Mouse (Mus musculus) megakaryocyte-erythroid progenitor cell, adult 5-6 weeks (primary cell): ENCODE data around the gene Ift122. TPM values are rescaled to one million over a fixed set of nuclear protein-coding genes. Genes with fewer than 3 reads are reported as not detected.

ENCODE experiments used
- ATAC-seq: replicated peaks from 2 replicates; pipeline ENCODE4 v1.8.0; 2016; ENCODE audit warnings: mild to moderate bottlenecking, inconsistent platforms; ENCODE audit not compliant: severe bottlenecking, poor library complexity, low FRiP score, low TSS enrichment
- total RNA-seq, 2 experiments: library from RNA; stranded (forward) in 1 of 2; stranded (reverse) in 1 of 2; fragments of 200-1000, 215-1000 nt in 1 of 2; fragments of >200 nt in 1 of 2; fragmentation: Nextera tagmentation in 1 of 2; gene quantifications; 2 replicates each; pipeline ENCODE4 v1.2.3; 2014 to 2017

Ift122 gene
- total RNA-seq, 2 experiments from 2014 or later = 1.8 to 2.3 TPM

DNA sequence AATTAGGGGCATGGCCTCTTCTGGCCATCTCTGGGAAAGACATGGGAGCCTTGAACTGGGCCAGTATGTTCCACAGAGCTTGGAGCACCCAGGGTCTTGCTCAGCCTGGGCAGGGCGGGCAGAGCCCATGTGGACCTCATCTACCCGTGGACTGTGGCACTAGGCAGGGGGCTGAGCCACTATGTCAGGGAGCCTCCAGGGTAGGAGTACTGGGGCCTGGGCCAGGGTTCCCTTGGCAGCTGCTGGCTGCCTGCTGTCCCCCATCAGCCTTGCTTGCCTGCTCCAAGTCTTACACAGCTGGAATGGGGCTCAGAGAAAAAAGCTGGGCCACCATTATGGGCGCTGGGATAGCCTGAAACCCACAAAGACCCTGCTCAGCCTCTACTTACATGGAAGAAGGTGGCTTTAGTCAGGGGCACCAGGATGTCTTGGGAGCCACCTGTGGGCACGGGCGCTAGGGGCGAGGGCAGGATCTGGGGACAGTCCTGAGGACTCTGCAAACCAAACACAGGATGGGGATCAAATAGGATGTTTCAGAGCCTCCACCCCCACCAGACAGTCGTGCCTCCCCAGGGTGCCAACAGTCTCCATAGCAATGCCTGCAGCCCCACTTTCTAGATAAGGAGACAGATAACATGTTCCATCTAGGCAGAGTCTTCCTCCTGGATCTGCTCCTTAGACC lies 119.0 kb downstream of the Ift122 start:
- no peak for ATAC-seq

DNA sequence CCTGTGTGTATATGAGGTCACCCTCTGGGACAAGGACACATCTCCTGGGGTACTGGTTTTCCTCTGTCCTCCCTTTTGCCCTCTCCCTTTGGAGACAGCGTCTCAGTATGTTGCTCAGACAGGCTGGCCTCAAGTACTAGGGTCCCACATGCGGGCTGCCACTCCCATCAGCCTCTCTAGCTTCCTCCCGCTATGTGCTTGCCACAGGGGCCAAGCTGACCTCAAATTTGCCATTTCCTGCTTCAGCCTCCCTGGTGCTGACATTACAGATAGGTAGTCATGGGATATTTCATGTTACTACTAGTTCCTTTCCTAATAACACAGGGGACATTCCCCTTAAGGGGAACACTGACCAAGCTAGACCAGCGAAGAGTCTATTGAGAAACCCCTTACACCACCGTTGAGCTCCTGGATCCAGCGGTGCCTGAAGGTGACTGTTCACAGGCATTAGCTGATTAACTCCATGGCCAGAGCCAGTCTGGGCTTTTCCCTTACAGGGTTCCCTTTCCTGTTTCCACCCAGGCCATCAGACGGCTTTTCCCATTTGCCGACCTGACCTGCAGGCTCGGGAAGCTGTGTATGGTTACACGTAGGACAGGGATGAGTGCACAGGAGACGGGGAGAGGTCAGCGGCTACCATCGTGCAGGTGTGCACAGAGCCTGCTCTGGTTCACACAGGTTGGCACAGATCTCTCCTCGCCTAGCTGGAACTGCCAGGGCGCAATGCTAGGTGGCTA lies 120.0 kb downstream of the Ift122 start:
- no peak for ATAC-seq

DNA sequence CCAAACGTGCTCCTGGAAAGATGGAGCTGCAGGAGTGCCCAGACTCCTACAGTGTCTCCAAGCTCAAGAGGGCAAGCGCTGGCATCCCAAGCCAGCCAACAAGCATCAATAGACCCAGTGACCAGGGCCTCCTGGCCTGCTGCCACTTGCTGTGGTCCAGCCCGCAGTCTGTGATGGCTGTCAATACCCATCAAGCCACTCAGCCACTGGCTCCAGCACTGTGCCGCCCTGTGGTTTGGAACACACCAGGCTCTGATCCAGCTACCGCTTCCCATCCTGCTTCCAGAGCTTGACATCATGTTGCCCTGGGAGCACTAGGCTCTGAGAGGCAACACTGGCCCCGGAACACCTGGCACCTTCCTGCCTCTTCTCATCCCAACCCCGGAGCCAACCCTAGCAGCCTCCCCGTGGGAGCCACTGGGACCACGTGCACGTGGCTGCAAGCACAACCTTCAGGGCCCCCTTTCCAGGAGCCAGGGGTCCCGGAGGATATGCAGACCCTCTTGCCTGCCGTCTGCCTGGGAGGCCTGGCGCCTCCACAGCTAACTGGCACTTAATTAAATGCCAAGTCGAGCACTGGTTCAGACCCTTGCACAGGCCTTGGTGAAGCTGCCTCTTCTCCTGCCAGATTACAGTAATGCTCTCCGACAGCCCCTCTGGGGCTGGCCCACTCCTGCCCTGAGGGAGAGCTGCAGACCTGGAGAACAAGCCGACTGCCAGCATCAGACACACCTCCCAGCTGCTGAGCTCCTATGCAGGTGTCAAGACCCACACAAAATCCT lies 120.8 kb downstream of the Ift122 start:
- no peak for ATAC-seq

DNA sequence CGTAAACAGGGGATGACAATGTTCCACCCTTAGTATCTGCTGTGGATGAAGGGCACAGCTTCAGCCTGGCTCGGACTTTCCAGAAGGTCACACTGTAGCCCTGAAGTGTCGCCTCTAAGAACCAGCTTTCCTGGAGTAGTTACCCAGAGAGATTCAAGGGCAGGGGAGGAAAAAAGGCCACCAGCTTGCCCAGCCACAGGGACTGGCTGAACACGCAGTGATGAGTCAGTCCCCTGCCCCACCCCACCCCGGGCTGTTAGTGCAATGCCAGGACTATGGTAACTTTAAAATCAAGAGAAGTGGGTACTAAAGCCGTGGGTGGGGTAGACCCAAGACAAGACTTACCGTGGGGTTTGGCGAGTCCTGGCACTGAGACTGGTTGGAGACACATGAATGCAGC lies 122.3 kb downstream of the Ift122 start:
- ATAC-seq = no peak

Other genes starting within 250 kb of the Ift122 start
- 112 and 136 TPM in 2 replicates for gene Raf1, start 176.8 kb upstream of the Ift122 start, total RNA-seq (2014; fragmentation: Nextera tagmentation)
- 68.6 and 77.5 TPM in 2 replicates for gene Raf1, start 176.8 kb upstream of the Ift122 start, total RNA-seq (2017)
- 27.1 and 36.9 TPM in 2 replicates for gene Tmem40, start 91.1 kb upstream of the Ift122 start, total RNA-seq (2014; fragmentation: Nextera tagmentation)
- gene Tmem40, start 91.1 kb upstream of the Ift122 start, total RNA-seq (2017) = 24.0 and 36.5 TPM in 2 replicates
- gene Cand2, start 78.9 kb upstream of the Ift122 start, total RNA-seq (2014; fragmentation: Nextera tagmentation) = 0.54 and 2.1 TPM in 2 replicates
- gene Cand2, start 78.9 kb upstream of the Ift122 start, total RNA-seq (2017) = 0.72 and 0.89 TPM in 2 replicates
- gene Rpl32, start 44.7 kb upstream of the Ift122 start, total RNA-seq (2014; fragmentation: Nextera tagmentation) = 5,043 and 6,230 TPM in 2 replicates
- gene Rpl32, start 44.7 kb upstream of the Ift122 start, total RNA-seq (2017) = 5,746 and 6,785 TPM in 2 replicates
- not detected in 2 replicates for gene Efcab12, start 15.1 kb upstream of the Ift122 start, total RNA-seq (2014; fragmentation: Nextera tagmentation)
- 0.05 TPM in 1 of 2 replicates, not detected in the other for gene Efcab12, start 15.1 kb upstream of the Ift122 start, total RNA-seq (2017)
- 12.6 and 25.6 TPM in 2 replicates for gene Mbd4, start 99 bp upstream of the Ift122 start, total RNA-seq (2014; fragmentation: Nextera tagmentation)
- gene Mbd4, start 99 bp upstream of the Ift122 start, total RNA-seq (2017) = 18.9 and 19.9 TPM in 2 replicates
- not detected in 2 replicates for gene Rho, start 78.3 kb downstream of the Ift122 start, total RNA-seq (2014; fragmentation: Nextera tagmentation)
- not detected in 2 replicates for gene Rho, start 78.3 kb downstream of the Ift122 start, total RNA-seq (2017)
- not detected in 2 replicates for gene H1foo, start 91.5 kb downstream of the Ift122 start, total RNA-seq (2014; fragmentation: Nextera tagmentation)
- gene H1foo, start 91.5 kb downstream of the Ift122 start, total RNA-seq (2017) = not detected in 2 replicates
- gene Plxnd1, start 141.5 kb downstream of the Ift122 start, total RNA-seq (2014; fragmentation: Nextera tagmentation) = 0.72 and 1.6 TPM in 2 replicates
- gene Plxnd1, start 141.5 kb downstream of the Ift122 start, total RNA-seq (2017) = 0.11 and 1.4 TPM in 2 replicates